Comparison of ENCODE assay signal across 21 mouse cellular contexts in genomic region chr1:154683477-154684106, GRCm38 (mm10).
"Had no signal": no experiment of that assay in that cellular context is flagged by ENCODE, and none has a peak within 500 bp of the region (broad histone marks: within the 10 kb centered on the region; RNA-seq: fewer than 3 reads in every experiment).

No protein-coding gene starts in this region.

- H3K36me3 ChIP-seq: limb, embryonic 12.5 days; limb, embryonic 15.5 days; liver, embryonic 13.5 days; lung, embryonic 15.5 days; midbrain, embryonic 10.5 days; midbrain, embryonic 13.5 days; neural tube, embryonic 13.5 days had no signal

- H3K4me2 ChIP-seq: limb, embryonic 12.5 days; limb, embryonic 15.5 days; liver, embryonic 13.5 days; lung, embryonic 15.5 days; midbrain, embryonic 13.5 days; neural tube, embryonic 13.5 days had no signal

- H3K4me1 ChIP-seq: limb, embryonic 12.5 days; limb, embryonic 15.5 days; liver, embryonic 13.5 days; lung, embryonic 15.5 days; neural tube, embryonic 13.5 days had no signal

- H3K27ac ChIP-seq: limb, embryonic 12.5 days; limb, embryonic 15.5 days; liver, embryonic 13.5 days; lung, embryonic 15.5 days; midbrain, embryonic 10.5 days; midbrain, embryonic 13.5 days; neural tube, embryonic 13.5 days had no signal

- DNase-seq: kidney, adult 18-20 months; kidney, adult 9 months; kidney, postnatal 14 days; kidney, postnatal 4 days; left cerebral cortex, postnatal 4 days; liver, embryonic 13.5 days; lung, adult 18-20 months; lung, postnatal 10 days; lung, postnatal 4 days; retina, postnatal 1 day; right cerebral cortex, postnatal 25 days; thymus, adult 18-20 months; thymus, postnatal 36 days had no signal

- H3K27me3 ChIP-seq: limb, embryonic 12.5 days; limb, embryonic 15.5 days; liver, embryonic 13.5 days; lung, embryonic 15.5 days; midbrain, embryonic 13.5 days; neural tube, embryonic 13.5 days had no signal

- H3K9me3 ChIP-seq: limb, embryonic 12.5 days; limb, embryonic 15.5 days; liver, embryonic 13.5 days; lung, embryonic 15.5 days; midbrain, embryonic 10.5 days; midbrain, embryonic 13.5 days; neural tube, embryonic 13.5 days had no signal

- ATAC-seq: midbrain, embryonic 13.5 days; midbrain, embryonic 16.5 days had no signal

- H3K9ac ChIP-seq: limb, embryonic 12.5 days; limb, embryonic 15.5 days; liver, embryonic 13.5 days; lung, embryonic 15.5 days; midbrain, embryonic 13.5 days; neural tube, embryonic 13.5 days had no signal

- H3K4me3 ChIP-seq: limb, embryonic 12.5 days; limb, embryonic 15.5 days; liver, embryonic 13.5 days; lung, embryonic 15.5 days; midbrain, embryonic 10.5 days; midbrain, embryonic 13.5 days; myocyte; neural tube, embryonic 13.5 days had no signal
